Mouse (Mus musculus): Measurements from ENCODE around the gene Klk1b4. TPM values are rescaled to one million over a fixed set of nuclear protein-coding genes. Genes with fewer than 3 reads are reported as not detected.

Klk1b4 gene
- polyA plus RNA-seq, 1 experiment from 2014 or later: not detected

Other genes with a start within 250 kb of the Klk1b4 start
- not detected in 2 replicates for gene Klk1b1, start 240.7 kb upstream of the Klk1b4 start, polyA plus RNA-seq (2014; fragmentation: Nextera tagmentation; extraction: Ambion mirVana)
- not detected in 2 replicates for gene Klk1b9, start 231.4 kb upstream of the Klk1b4 start, polyA plus RNA-seq (2014; fragmentation: Nextera tagmentation; extraction: Ambion mirVana)
- not detected in 2 replicates for gene Klk1b11, start 211.6 kb upstream of the Klk1b4 start, polyA plus RNA-seq (2014; fragmentation: Nextera tagmentation; extraction: Ambion mirVana)
- gene Klk1b26, start 195.3 kb upstream of the Klk1b4 start, polyA plus RNA-seq (2014; fragmentation: Nextera tagmentation; extraction: Ambion mirVana): not detected in 2 replicates
- gene Klk1b27, start 155.1 kb upstream of the Klk1b4 start, polyA plus RNA-seq (2014; fragmentation: Nextera tagmentation; extraction: Ambion mirVana): not detected in 2 replicates
- not detected in 2 replicates for gene Klk1b21, start 105.1 kb upstream of the Klk1b4 start, polyA plus RNA-seq (2014; fragmentation: Nextera tagmentation; extraction: Ambion mirVana)
- gene Klk1b22, start 94.8 kb upstream of the Klk1b4 start, polyA plus RNA-seq (2014; fragmentation: Nextera tagmentation; extraction: Ambion mirVana): not detected in 2 replicates
- gene Klk1b16, start 70.7 kb upstream of the Klk1b4 start, polyA plus RNA-seq (2014; fragmentation: Nextera tagmentation; extraction: Ambion mirVana): not detected in 2 replicates
- gene Klk1b24, start 19.2 kb upstream of the Klk1b4 start, polyA plus RNA-seq (2014; fragmentation: Nextera tagmentation; extraction: Ambion mirVana): not detected in 2 replicates
- not detected in 2 replicates for gene Klk1b3, start 9.2 kb upstream of the Klk1b4 start, polyA plus RNA-seq (2014; fragmentation: Nextera tagmentation; extraction: Ambion mirVana)
- not detected in 2 replicates for gene Klk1b5, start 8.5 kb downstream of the Klk1b4 start, polyA plus RNA-seq (2014; fragmentation: Nextera tagmentation; extraction: Ambion mirVana)
- gene Klk1, start 17.9 kb downstream of the Klk1b4 start, polyA plus RNA-seq (2014; fragmentation: Nextera tagmentation; extraction: Ambion mirVana): 0.70 and 2.1 TPM in 2 replicates
- not detected in 2 replicates for gene Gm36864, start 28.7 kb downstream of the Klk1b4 start, polyA plus RNA-seq (2014; fragmentation: Nextera tagmentation; extraction: Ambion mirVana)
- 1.3 and 1.6 TPM in 2 replicates for gene 1700028J19Rik, start 39.3 kb downstream of the Klk1b4 start, polyA plus RNA-seq (2014; fragmentation: Nextera tagmentation; extraction: Ambion mirVana)
- gene 2410002F23Rik, start 39.3 kb downstream of the Klk1b4 start, polyA plus RNA-seq (2014; fragmentation: Nextera tagmentation; extraction: Ambion mirVana): 119 and 143 TPM in 2 replicates
- gene Acp4, start 49.9 kb downstream of the Klk1b4 start, polyA plus RNA-seq (2014; fragmentation: Nextera tagmentation; extraction: Ambion mirVana): not detected in 2 replicates
- not detected in 2 replicates for gene Gm15517, start 54.0 kb downstream of the Klk1b4 start, polyA plus RNA-seq (2014; fragmentation: Nextera tagmentation; extraction: Ambion mirVana)
- 3.4 TPM in 2 replicates for gene Clec11a, start 99.5 kb downstream of the Klk1b4 start, polyA plus RNA-seq (2014; fragmentation: Nextera tagmentation; extraction: Ambion mirVana)
- 1.3 and 1.9 TPM in 2 replicates for gene Shank1, start 102.8 kb downstream of the Klk1b4 start, polyA plus RNA-seq (2014; fragmentation: Nextera tagmentation; extraction: Ambion mirVana)
- 1.4 and 2.3 TPM in 2 replicates for gene Syt3, start 176.7 kb downstream of the Klk1b4 start, polyA plus RNA-seq (2014; fragmentation: Nextera tagmentation; extraction: Ambion mirVana)
- gene 1700008O03Rik, start 178.4 kb downstream of the Klk1b4 start, polyA plus RNA-seq (2014; fragmentation: Nextera tagmentation; extraction: Ambion mirVana): 1.0 and 1.5 TPM in 2 replicates
- 0.50 and 0.70 TPM in 2 replicates for gene Lrrc4b, start 221.6 kb downstream of the Klk1b4 start, polyA plus RNA-seq (2014; fragmentation: Nextera tagmentation; extraction: Ambion mirVana)